Mouse (Mus musculus) ES-E14 (cell line): Measurements from ENCODE around the gene Fndc5. TPM values are rescaled to one million over a fixed set of nuclear protein-coding genes. Genes with fewer than 3 reads are reported as not detected.

Source experiments
- DNase-seq: peaks from one replicate; pipeline ENCODE4 v3.0.0-alpha.2; 2013; ENCODE audit warnings: low read depth, low spot score
- H3K27ac ChIP-seq: 2 replicates; pipeline ENCODE4 v1.5.1; 2012; ENCODE audit warnings: low read depth, mild to moderate bottlenecking, low read length, moderate library complexity, mixed read lengths; ENCODE audit not compliant: poor library complexity, insufficient read depth, severe bottlenecking
- H3K36me3 ChIP-seq: 2 replicates; pipeline ENCODE4 v1.6.1; 2012; ENCODE audit warnings: mild to moderate bottlenecking, low read length, moderate library complexity, mixed read lengths; ENCODE audit not compliant: control insufficient read depth, poor library complexity, insufficient read depth, severe bottlenecking
- H3K4me1 ChIP-seq, 2 experiments: fragments of 150-350 bp in 1 of 2; sonication (generic) in 1 of 2; 2 replicates each; pipeline ENCODE4 v1.6.1; 2012; ENCODE audit warnings: low read length in 2 of 2, mild to moderate bottlenecking in 1 of 2, mixed read lengths in 1 of 2; ENCODE audit not compliant: control insufficient read depth in 2 of 2, insufficient read depth in 2 of 2, poor library complexity in 1 of 2
- H3K4me3 ChIP-seq, 2 experiments: fragments of 150-350 bp in 1 of 2; sonication (generic) in 1 of 2; 2 replicates each; pipeline ENCODE4 v1.5.1; 2012; ENCODE audit warnings: low read length in 2 of 2, low read depth in 1 of 2, mild to moderate bottlenecking in 1 of 2, mixed read lengths in 1 of 2; ENCODE audit not compliant: insufficient read depth in 1 of 2, poor library complexity in 1 of 2, severe bottlenecking in 1 of 2
- H3K9ac ChIP-seq: 2 replicates; pipeline ENCODE4 v1.6.1; 2012; ENCODE audit warnings: low read depth, mild to moderate bottlenecking, low read length, mixed read lengths; ENCODE audit not compliant: poor library complexity, insufficient read depth, severe bottlenecking
- H3K9me3 ChIP-seq: fragments of 150-350 bp; sonication (generic); 2 replicates; pipeline ENCODE4 v1.6.1; 2012; ENCODE audit warnings: low read depth, mild to moderate bottlenecking, low read length; ENCODE audit not compliant: control insufficient read depth, insufficient read depth
- CHD2 ChIP-seq: IDR thresholded peaks from 2 replicates; pipeline ENCODE4 v1.6.1; 2014; ENCODE audit warnings: mild to moderate bottlenecking, low read depth, low read length, inconsistent platforms
- HCFC1 ChIP-seq: IDR thresholded peaks from 2 replicates; pipeline ENCODE4 v1.6.1; 2012; ENCODE audit warnings: low read length, inconsistent platforms, borderline replicate concordance; ENCODE audit not compliant: insufficient read depth
- MAFK ChIP-seq: IDR thresholded peaks from 2 replicates; pipeline ENCODE4 v1.6.1; 2014; ENCODE audit warnings: mild to moderate bottlenecking, low read depth, low read length, inconsistent platforms; ENCODE audit not compliant: insufficient read depth
- ZC3H11A ChIP-seq: IDR thresholded peaks from 2 replicates; pipeline ENCODE4 v1.6.1; 2012; ENCODE audit warnings: low read depth, mild to moderate bottlenecking, inconsistent platforms, low read length, borderline replicate concordance
- ZNF384 ChIP-seq: IDR thresholded peaks from 2 replicates; pipeline ENCODE4 v1.6.1; 2012; ENCODE audit warnings: low read depth, low read length, inconsistent platforms
- in situ Hi-C, 2 experiments: fragments of 600-800 bp; cut with MboI; formaldehyde crosslinking; loops; one replicate each; pipeline ENCODE4 v1.15.1; 2025; ENCODE audit warnings: low sequenced_read_pairs in 2 of 2, inconsistent platforms in 1 of 2; ENCODE audit not compliant: unreplicated experiment in 2 of 2
- total RNA-seq: library from RNA; depleted of rRNA; stranded (reverse); fragments of 300-350 nt; gene quantifications from 2 replicates; pipeline ENCODE4 v1.2.3, GENCODE M21; 2012

Fndc5 gene
- total RNA-seq, 1 experiment = 1.2 TPM

DNA sequence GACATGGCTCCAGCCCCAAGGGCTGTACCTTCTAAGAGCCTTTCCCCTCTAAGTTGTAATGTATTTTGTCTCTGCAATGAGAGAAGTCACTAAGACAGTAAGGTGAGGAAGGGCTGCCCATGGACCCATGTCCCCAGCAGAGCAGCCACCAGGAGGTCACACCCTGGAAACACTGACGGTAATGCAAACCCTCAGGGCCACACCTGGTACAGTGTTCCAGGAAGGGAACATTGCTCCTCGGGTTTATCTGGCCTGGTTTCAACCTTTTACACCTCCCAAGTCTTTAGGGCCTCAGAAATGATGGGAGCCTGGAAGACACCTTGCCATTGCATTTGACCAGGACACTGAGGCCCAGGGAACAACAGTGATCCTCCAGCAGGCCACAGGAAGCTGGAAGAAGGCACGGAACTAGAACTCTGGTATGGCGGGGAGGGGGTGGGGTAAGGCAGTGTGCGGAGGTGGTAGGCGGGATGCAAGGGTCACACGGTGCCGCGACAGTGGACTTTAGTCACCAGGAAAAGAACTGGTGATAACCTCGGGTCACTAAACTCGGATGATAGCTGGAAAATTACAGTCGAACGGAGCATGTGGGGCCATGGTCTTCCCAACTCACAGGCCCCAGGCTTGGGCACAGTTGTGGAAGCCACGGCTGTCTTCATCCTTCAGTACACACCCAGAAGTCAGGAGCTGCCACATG is 34.5 kb upstream of the Fndc5 start:
- no peak overlapping the region for H3K27ac ChIP-seq
- in situ Hi-C loops = no loop called here
- H3K4me3 ChIP-seq = no peak overlapping the region
- H3K9me3 ChIP-seq = no peaks in the 10 kb centered on the region
- TF ChIP-seq CHD2 = no peak
- no peak for TF ChIP-seq MAFK
- no peak for TF ChIP-seq HCFC1
- TF ChIP-seq ZC3H11A = no peak
- TF ChIP-seq ZNF384 = no peak
- H3K9ac ChIP-seq = no peak overlapping the region
- no peaks in the 10 kb centered on the region for H3K36me3 ChIP-seq
- no peak for DNase-seq
- peaks cover 1 to 14% of the 10 kb centered on the region in 2 experiments; a peak in 3 of 4 replicates for H3K4me1 ChIP-seq

DNA sequence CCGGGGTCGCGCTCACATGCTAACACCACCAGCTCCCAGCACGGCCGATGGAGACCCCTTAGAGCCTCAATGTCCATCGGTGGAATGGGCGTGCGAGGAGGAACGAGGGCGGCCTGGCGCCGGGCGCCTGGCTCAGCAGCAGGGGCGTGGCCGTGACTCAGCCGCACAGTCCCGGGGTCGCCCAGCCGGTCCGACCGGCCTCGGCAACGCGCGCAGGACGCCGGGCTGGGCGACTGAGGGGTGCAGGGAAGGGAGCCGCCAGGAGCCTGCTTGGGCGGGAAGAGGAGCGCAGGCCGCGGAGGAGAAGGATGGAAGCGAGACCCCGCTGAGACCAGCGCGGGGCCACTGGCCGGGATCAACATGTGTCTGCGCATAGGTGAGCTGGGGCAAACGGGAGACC is 31.4 kb upstream of the Fndc5 start, which contains the start of gene Tmem54:
Tmem54 (plus strand) TSS at position 193 of the 400 bp plus-strand sequence.
- H3K9ac ChIP-seq = peak within 1 kb of the TSS; percentile 54
- in situ Hi-C loops = no loop called here
- H3K4me1 ChIP-seq = peaks cover 1 to 17% of the 10 kb centered on the region in 2 experiments; a peak in 3 of 4 replicates
- no peak for DNase-seq
- H3K27ac ChIP-seq = no peak within 1 kb of the TSS
- H3K36me3 ChIP-seq = no peaks in the 10 kb centered on the region
- no peaks in the 10 kb centered on the region for H3K9me3 ChIP-seq
- H3K4me3 ChIP-seq = peak within 1 kb of the TSS; percentile 50 to 63
- TF ChIP-seq MAFK = peak; percentile 54; the same call in 1 of the 2 replicates
- no peak for TF ChIP-seq ZNF384

DNA sequence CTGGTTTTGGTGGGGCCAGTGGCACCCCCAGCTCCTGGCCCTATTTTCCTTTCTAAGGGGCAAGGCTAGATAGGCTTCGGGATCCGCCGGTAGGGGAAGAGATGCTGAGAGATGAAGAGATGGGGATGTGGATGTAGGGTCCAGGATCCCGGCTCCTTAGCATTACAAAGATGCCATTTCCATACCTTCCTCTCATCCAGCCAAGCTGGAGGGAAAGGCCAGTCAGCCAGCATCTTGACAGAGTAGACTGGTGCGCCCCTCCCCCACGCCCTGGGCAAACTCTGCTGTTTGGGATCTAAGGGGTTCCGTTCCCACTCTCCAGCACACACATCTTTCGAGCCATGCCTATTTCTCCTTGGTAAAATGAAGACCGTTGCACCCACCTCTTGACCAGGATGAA is 30.7 kb upstream of the Fndc5 start:
- in situ Hi-C loops = no loop called here
- H3K9ac ChIP-seq = 0 out of 2 replicates have a peak overlapping the region, but pooled peaks have one; percentile 54
- H3K27ac ChIP-seq = no peak overlapping the region
- H3K9me3 ChIP-seq = no peaks in the 10 kb centered on the region
- TF ChIP-seq MAFK (no peak), HCFC1 (no peak), CHD2 (no peak), ZC3H11A (no peak)
- peaks cover 1 to 17% of the 10 kb centered on the region in 2 experiments; a peak in 3 of 4 replicates for H3K4me1 ChIP-seq
- H3K36me3 ChIP-seq = no peaks in the 10 kb centered on the region
- peak overlapping the region; percentile 50 to 63; a peak in 3 of 4 replicates for H3K4me3 ChIP-seq
- DNase-seq = no peak

DNA sequence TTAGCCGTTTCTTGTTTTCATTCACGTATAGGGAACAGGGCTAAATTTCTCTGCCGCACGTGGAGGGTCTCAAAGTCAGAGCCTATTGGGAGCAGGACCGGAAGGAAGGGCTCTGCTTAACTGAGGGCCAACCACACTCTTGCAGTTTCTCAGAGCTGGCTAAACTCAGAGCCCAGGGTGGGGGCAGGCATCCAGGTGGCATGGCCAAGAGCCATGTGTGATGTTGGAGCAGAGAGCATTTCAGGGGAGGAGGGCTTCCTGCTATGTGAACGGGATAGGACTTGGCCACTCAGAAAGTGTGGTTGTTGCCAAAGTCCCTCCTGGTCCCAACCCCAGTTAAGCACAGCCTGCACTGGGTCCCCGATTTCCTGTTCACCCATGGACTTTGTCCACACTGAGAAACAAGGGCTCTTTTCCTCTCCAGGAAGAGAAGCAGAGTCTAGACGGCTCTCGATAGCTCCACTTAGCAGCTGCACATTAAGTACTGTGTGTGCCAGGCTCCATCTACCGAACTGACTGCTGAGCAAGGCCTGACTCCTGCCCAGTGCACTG is 29.4 kb upstream of the Fndc5 start:
- no peaks in the 10 kb centered on the region for H3K36me3 ChIP-seq
- H3K27ac ChIP-seq = no peak overlapping the region; the same call in 1 of the 2 replicates
- no peaks in the 10 kb centered on the region for H3K9me3 ChIP-seq
- in situ Hi-C loops = no loop called here
- H3K9ac ChIP-seq = no peak overlapping the region
- no peak for DNase-seq
- no peak for TF ChIP-seq HCFC1
- no peak for TF ChIP-seq ZC3H11A
- no peak for TF ChIP-seq MAFK
- TF ChIP-seq ZNF384 = no peak
- TF ChIP-seq CHD2 = no peak
- H3K4me3 ChIP-seq = no peak overlapping the region
- peaks cover 1 to 16% of the 10 kb centered on the region in 2 experiments; a peak in 3 of 4 replicates for H3K4me1 ChIP-seq

DNA sequence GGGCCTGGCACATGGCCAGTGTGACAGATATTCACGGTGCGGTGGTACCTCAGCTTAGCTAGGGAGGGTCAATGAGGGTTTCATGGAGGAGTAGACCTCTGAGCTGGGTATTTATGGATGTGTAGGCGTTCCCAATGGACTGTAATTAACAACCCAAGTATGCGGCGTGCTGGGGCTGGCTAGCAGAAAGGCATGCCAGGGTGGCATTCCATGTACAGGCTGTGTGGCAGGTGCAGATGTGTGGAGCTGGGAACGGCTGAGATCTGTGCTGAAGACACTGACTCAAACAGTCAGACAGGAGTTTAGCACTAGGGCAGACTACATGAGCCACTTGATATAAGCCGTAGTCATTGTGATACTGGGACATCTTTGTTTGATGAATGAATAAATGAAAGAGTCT is 28.2 kb upstream of the Fndc5 start:
- Histone ChIP-seq H3K4me1 (peaks cover 2 to 19% of the 10 kb centered on the region in 2 experiments), H3K27ac (no peak overlapping the region), H3K9ac (no peak overlapping the region), H3K4me3 (no peak overlapping the region), H3K36me3 (no peaks in the 10 kb centered on the region), H3K9me3 (no peaks in the 10 kb centered on the region)
- no peak for TF ChIP-seq ZC3H11A
- TF ChIP-seq MAFK = no peak
- TF ChIP-seq CHD2 = no peak
- TF ChIP-seq HCFC1 = no peak
- no peak for TF ChIP-seq ZNF384
- in situ Hi-C loops = no loop called here
- no peak for DNase-seq
